Mouse (Mus musculus): Measurements from ENCODE around the gene Lce1a1.

DNA sequence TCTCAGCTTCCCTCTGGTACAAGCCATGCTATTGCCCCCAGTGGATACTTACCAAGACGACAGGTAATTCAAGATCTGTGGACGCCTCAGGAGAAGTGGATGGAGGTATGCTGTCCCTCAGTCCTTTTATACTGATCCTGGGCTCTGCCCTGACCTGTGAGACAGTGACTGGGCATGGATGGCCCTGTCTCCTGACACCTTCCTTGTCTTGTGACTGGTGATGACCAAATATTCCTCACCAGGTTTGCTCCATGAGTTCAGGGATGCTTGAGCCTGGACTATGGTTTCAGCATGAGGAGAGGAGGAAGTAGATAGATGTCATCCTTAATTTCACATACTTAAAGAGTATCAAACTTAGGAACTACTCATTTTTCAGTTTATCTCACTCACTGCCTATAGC lies 39.0 kb upstream of the Lce1a1 start, which contains the start of gene Lce1d:
- TF ChIP-seq CTCF (IDR thresholded peaks at IDR 0.05): no peak
- no peak for TF ChIP-seq EP300 (IDR thresholded peaks at IDR 0.05)
